In the genomic region with DNA sequence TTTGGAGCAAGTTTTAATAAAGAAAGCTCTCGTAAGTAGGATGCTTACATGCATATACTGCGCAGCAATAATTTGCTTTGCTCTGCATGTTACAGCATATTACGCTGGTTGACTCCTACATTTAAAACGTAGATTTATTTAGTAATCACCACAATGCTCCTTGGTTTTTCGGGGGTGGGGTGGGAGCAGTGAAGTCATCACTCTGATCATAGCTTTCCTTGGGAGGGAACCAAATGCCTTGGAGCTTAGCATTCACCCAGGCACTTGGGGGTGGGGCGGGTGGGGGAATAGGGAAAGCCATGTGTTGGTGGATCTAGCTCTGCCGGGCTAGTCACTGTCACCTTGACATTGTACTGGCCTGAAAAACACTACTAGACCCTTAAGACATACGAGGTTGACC, we compare ENCODE assay signal across 10 mouse cellular contexts. TPM values are rescaled to one million over a fixed set of nuclear protein-coding genes. Genes with fewer than 3 reads are reported as not detected.
DNase-seq lines count a peak whose midpoint lies in the region; ATAC-seq and TF ChIP-seq lines count a peak whose summit lies in the region.
"Had no signal": no experiment of that assay in that cellular context is flagged by ENCODE, and none has a peak within 500 bp of the region (broad histone marks: within the 10 kb centered on the region; RNA-seq: fewer than 3 reads in every experiment).

No protein-coding gene starts in this region.

- ATAC-seq in heart, embryonic 11.5 days (replicated peaks; ENCODE audit: insufficient number of reproducible peaks, low FRiP score, low TSS enrichment) = no peak
- no peak for ATAC-seq in lung, postnatal 0 days
- no peak for ATAC-seq in intestine, embryonic 14.5 days (replicated peaks; ENCODE audit: low FRiP score, low TSS enrichment, low read depth)
- no peak for ATAC-seq in neural tube, embryonic 12.5 days (ENCODE audit: low FRiP score, low read depth)
- ATAC-seq in inflammation-experienced regulatory T-cells, adult 6 months = no peak

- no peak overlapping the region for H3K27ac ChIP-seq in heart, embryonic 11.5 days (ENCODE audit: low read depth, low read length)
- H3K27ac ChIP-seq in heart, adult 2 months = no peak overlapping the region
- no peak overlapping the region for H3K27ac ChIP-seq in lung, postnatal 0 days (ENCODE audit: low read length)
- no peak overlapping the region for H3K27ac ChIP-seq in intestine, embryonic 14.5 days (ENCODE audit: low read depth)
- no peak overlapping the region for H3K27ac ChIP-seq in neural tube, embryonic 12.5 days

- H3K9ac ChIP-seq in heart, embryonic 11.5 days (ENCODE audit: low read depth, low read length) = no peak overlapping the region
- H3K9ac ChIP-seq in heart, adult 2 months (ENCODE audit: low read depth, low read length) = no peak overlapping the region
- no peak overlapping the region for H3K9ac ChIP-seq in lung, postnatal 0 days (replicated peaks; ENCODE audit: low read depth)
- H3K9ac ChIP-seq in intestine, embryonic 14.5 days (ENCODE audit: low read length) = no peak overlapping the region
- H3K9ac ChIP-seq in neural tube, embryonic 12.5 days = no peak overlapping the region

- no peak for TF ChIP-seq EP300 in heart, adult 2 months (IDR thresholded peaks at IDR 0.05; ENCODE audit: insufficient read depth, low read depth, low read length)
- TF ChIP-seq EP300 in lung, postnatal 0 days (IDR thresholded peaks at IDR 0.05) = no peak

- H3K4me1 ChIP-seq in heart, embryonic 11.5 days (ENCODE audit: control insufficient read depth, insufficient read depth, low read length) = peaks cover 7% of the 10 kb centered on the region
- H3K4me1 ChIP-seq in heart, adult 2 months (ENCODE audit: control insufficient read depth, insufficient read depth, low read length) = peaks cover 3% of the 10 kb centered on the region; the same call in 1 of the 2 replicates
- peaks cover 8% of the 10 kb centered on the region; the same call in 1 of the 2 replicates for H3K4me1 ChIP-seq in lung, postnatal 0 days (ENCODE audit: insufficient read depth, low read depth, low read length)
- H3K4me1 ChIP-seq in intestine, embryonic 14.5 days (replicated peaks; ENCODE audit: control insufficient read depth, insufficient read depth, low read length) = peaks cover 3% of the 10 kb centered on the region
- peaks cover 19% of the 10 kb centered on the region for H3K4me1 ChIP-seq in neural tube, embryonic 12.5 days

- no peaks in the 10 kb centered on the region for H3K36me3 ChIP-seq in heart, embryonic 11.5 days (ENCODE audit: control insufficient read depth, insufficient read depth, low read length)
- no peaks in the 10 kb centered on the region for H3K36me3 ChIP-seq in heart, adult 2 months (ENCODE audit: control insufficient read depth, insufficient read depth, low read length)
- no peaks in the 10 kb centered on the region for H3K36me3 ChIP-seq in lung, postnatal 0 days (ENCODE audit: insufficient read depth, low read length)
- H3K36me3 ChIP-seq in intestine, embryonic 14.5 days (ENCODE audit: control insufficient read depth, insufficient read depth, low read length) = no peaks in the 10 kb centered on the region
- no peaks in the 10 kb centered on the region for H3K36me3 ChIP-seq in neural tube, embryonic 12.5 days

- no peaks in the 10 kb centered on the region for H3K9me3 ChIP-seq in heart, embryonic 11.5 days (replicated peaks; ENCODE audit: control insufficient read depth, low read length)
- H3K9me3 ChIP-seq in lung, postnatal 0 days (ENCODE audit: low read length) = no peaks in the 10 kb centered on the region
- H3K9me3 ChIP-seq in intestine, embryonic 14.5 days (ENCODE audit: control insufficient read depth, low read length) = no peaks in the 10 kb centered on the region
- H3K9me3 ChIP-seq in neural tube, embryonic 12.5 days = no peaks in the 10 kb centered on the region

- WGBS in heart, embryonic 11.5 days (ENCODE audit: insufficient replicate concordance) = 3% methylated on average over 8 of the region's 8 CpGs
- WGBS in heart, adult 2 months = 32% methylated on average over 8 of the region's 8 CpGs
- WGBS in lung, postnatal 0 days = 7% methylated on average over 8 of the region's 8 CpGs
- WGBS in intestine, embryonic 14.5 days = 4% methylated on average over 8 of the region's 8 CpGs
- 3% methylated on average over 8 of the region's 8 CpGs for WGBS in neural tube, embryonic 12.5 days

- intact Hi-C loops in heart, adult 2 months (cut with DNase I) = loop anchor here (2.0 to 10.0 kb wide), 2 partner anchors 16 to 580 kb away; no protein-coding TSS in a partner anchor

- no peak for TF ChIP-seq CTCF in heart, adult 2 months (IDR thresholded peaks at IDR 0.05)
- no peak for TF ChIP-seq CTCF in lung, postnatal 0 days (IDR thresholded peaks at IDR 0.05)

- no peaks in the 10 kb centered on the region for H3K79me2 ChIP-seq in heart, adult 2 months (replicated peaks; ENCODE audit: control insufficient read depth, insufficient read depth, low read length)

- peak overlapping the region; percentile 97; the same call in 1 of the 2 replicates for H3K4me2 ChIP-seq in heart, embryonic 11.5 days
- peak overlapping the region; percentile 82 for H3K4me2 ChIP-seq in lung, postnatal 0 days (replicated peaks; ENCODE audit: low read depth, low read length)
- H3K4me2 ChIP-seq in intestine, embryonic 14.5 days (ENCODE audit: low read length) = peak overlapping the region; percentile 89; the same call in 1 of the 2 replicates
- peak overlapping the region; percentile 98 for H3K4me2 ChIP-seq in neural tube, embryonic 12.5 days (replicated peaks)

- peaks cover 57% of the 10 kb centered on the region for H3K27me3 ChIP-seq in heart, embryonic 11.5 days (ENCODE audit: control insufficient read depth, insufficient read depth, low read length)
- peaks cover 23% of the 10 kb centered on the region for H3K27me3 ChIP-seq in heart, adult 2 months (ENCODE audit: control insufficient read depth, insufficient read depth, low read length)
- H3K27me3 ChIP-seq in lung, postnatal 0 days (replicated peaks; ENCODE audit: insufficient read depth, low read length) = peaks cover 62% of the 10 kb centered on the region
- peaks cover 91% of the 10 kb centered on the region for H3K27me3 ChIP-seq in intestine, embryonic 14.5 days (replicated peaks; ENCODE audit: control insufficient read depth, insufficient read depth, low read length)
- H3K27me3 ChIP-seq in neural tube, embryonic 12.5 days (replicated peaks) = peaks cover 74% of the 10 kb centered on the region

- no peak for TF ChIP-seq POLR2A in heart, adult 2 months (IDR thresholded peaks at IDR 0.05; ENCODE audit: insufficient read depth, low read depth, low read length)

- DNase-seq in heart, adult 2 months = no peak
- no peak for DNase-seq in lung, postnatal 0 days (ENCODE audit: low spot score)
- DNase-seq in lung, postnatal 10 days = no peak
- DNase-seq in intestine, embryonic 14.5 days (ENCODE audit: low spot score) = peak; percentile 54
- DNase-seq in urinary bladder, postnatal 14 days (ENCODE audit: low spot score) = no peak
- DNase-seq: adrenal gland, postnatal 36 days; gastrocnemius, postnatal 25 days had no signal

- H3K4me3 ChIP-seq in heart, embryonic 11.5 days (ENCODE audit: low read depth, low read length) = no peak overlapping the region
- no peak overlapping the region for H3K4me3 ChIP-seq in heart, adult 2 months
- no peak overlapping the region; the same call in 1 of the 2 replicates for H3K4me3 ChIP-seq in lung, postnatal 0 days (ENCODE audit: low read depth, low read length)
- H3K4me3 ChIP-seq in intestine, embryonic 14.5 days (ENCODE audit: low read depth, low read length) = no peak overlapping the region
- H3K4me3 ChIP-seq in neural tube, embryonic 12.5 days = no peak overlapping the region

RNA-seq across cellular contexts. Expression of gene Spag6, which starts 1.3 kb away (rescaled TPM):
- not detected in 2 replicates for polyA plus RNA-seq in heart, embryonic 11.5 days (2014; fragmentation: Nextera tagmentation; extraction: Ambion mirVana)
- under 1 TPM; 0.26 to 0.36 TPM for total RNA-seq in heart, adult 2 months (2021)
- polyA plus RNA-seq in heart, adult 2 months (2012; rRNA removed) = 0.20 and 0.32 TPM in 2 replicates
- 0.07 and 0.42 TPM in 2 replicates for polyA plus RNA-seq in lung, postnatal 0 days (2015; fragmentation: Nextera tagmentation; extraction: Ambion mirVana)
- not detected in 2 replicates for polyA plus RNA-seq in intestine, embryonic 14.5 days (2014; fragmentation: Nextera tagmentation; extraction: Ambion mirVana)
- 0.13 and 0.34 TPM in 2 replicates for polyA plus RNA-seq in neural tube, embryonic 12.5 days (2016; fragmentation: Nextera tagmentation; extraction: Ambion mirVana)
- polyA plus RNA-seq in inflammation-experienced regulatory T-cells, adult 6 months (2017; shearing (Covaris generic)) = not detected

RNA-seq across cellular contexts. Expression of gene Bmi1, which starts 18.3 kb away (rescaled TPM):
- polyA plus RNA-seq in heart, embryonic 11.5 days (2014; fragmentation: Nextera tagmentation; extraction: Ambion mirVana) = 11.6 and 12.0 TPM in 2 replicates
- total RNA-seq in heart, adult 2 months (2021) = 10 to 100 TPM; 59.2 to 70.6 TPM
- polyA plus RNA-seq in heart, adult 2 months (2012; rRNA removed) = 22.3 and 54.4 TPM in 2 replicates
- polyA plus RNA-seq in lung, postnatal 0 days (2015; fragmentation: Nextera tagmentation; extraction: Ambion mirVana) = 13.2 and 15.2 TPM in 2 replicates
- 20.7 and 25.1 TPM in 2 replicates for polyA plus RNA-seq in intestine, embryonic 14.5 days (2014; fragmentation: Nextera tagmentation; extraction: Ambion mirVana)
- polyA plus RNA-seq in neural tube, embryonic 12.5 days (2016; fragmentation: Nextera tagmentation; extraction: Ambion mirVana) = 42.1 and 42.6 TPM in 2 replicates
- polyA plus RNA-seq in inflammation-experienced regulatory T-cells, adult 6 months (2017; shearing (Covaris generic)) = 10 to 100 TPM; 10.3 to 18.0 (median 13.0) TPM

RNA-seq across cellular contexts. Expression of gene Commd3, which starts 23.0 kb away (rescaled TPM):
- polyA plus RNA-seq in heart, embryonic 11.5 days (2014; fragmentation: Nextera tagmentation; extraction: Ambion mirVana) = 118 and 135 TPM in 2 replicates
- total RNA-seq in heart, adult 2 months (2021) = 100 to 1,000 TPM in 1 of 2 experiments, 10 to 100 TPM in 1; 95.0 to 102 TPM
- 53.1 and 87.5 TPM in 2 replicates for polyA plus RNA-seq in heart, adult 2 months (2012; rRNA removed)
- 175 and 184 TPM in 2 replicates for polyA plus RNA-seq in lung, postnatal 0 days (2015; fragmentation: Nextera tagmentation; extraction: Ambion mirVana)
- 199 and 202 TPM in 2 replicates for polyA plus RNA-seq in intestine, embryonic 14.5 days (2014; fragmentation: Nextera tagmentation; extraction: Ambion mirVana)
- 186 and 192 TPM in 2 replicates for polyA plus RNA-seq in neural tube, embryonic 12.5 days (2016; fragmentation: Nextera tagmentation; extraction: Ambion mirVana)
- polyA plus RNA-seq in inflammation-experienced regulatory T-cells, adult 6 months (2017; shearing (Covaris generic)) = 100 to 1,000 TPM; 214 to 252 (median 247) TPM
